Mouse (Mus musculus): ENCODE measurements around the gene Bmp8a.

GRCm38 (mm10) chr4:123328946-123329345 is 14.1 kb downstream of the Bmp8a start:
- no peak for TF ChIP-seq CTCF (IDR thresholded peaks at IDR 0.05; ENCODE audit: borderline replicate concordance, control insufficient read depth, extremely low read depth, insufficient read depth, low read length, poor library complexity)
- TF ChIP-seq POLR2A (IDR thresholded peaks at IDR 0.05; ENCODE audit: control insufficient read depth, extremely low read depth, insufficient read depth, low read length, poor library complexity): no peak
